Mouse (Mus musculus): ENCODE data around the gene Saa1. TPM values are rescaled to one million over a fixed set of nuclear protein-coding genes. Genes with fewer than 3 reads are reported as not detected.
"Not testable (repeated sequence)": the region's sequence is repeated elsewhere in the genome, so short reads cannot be mapped to it uniquely, and the experiment has no call there.

Saa1 gene
- polyA plus RNA-seq, 1 experiment: not detected

DNA sequence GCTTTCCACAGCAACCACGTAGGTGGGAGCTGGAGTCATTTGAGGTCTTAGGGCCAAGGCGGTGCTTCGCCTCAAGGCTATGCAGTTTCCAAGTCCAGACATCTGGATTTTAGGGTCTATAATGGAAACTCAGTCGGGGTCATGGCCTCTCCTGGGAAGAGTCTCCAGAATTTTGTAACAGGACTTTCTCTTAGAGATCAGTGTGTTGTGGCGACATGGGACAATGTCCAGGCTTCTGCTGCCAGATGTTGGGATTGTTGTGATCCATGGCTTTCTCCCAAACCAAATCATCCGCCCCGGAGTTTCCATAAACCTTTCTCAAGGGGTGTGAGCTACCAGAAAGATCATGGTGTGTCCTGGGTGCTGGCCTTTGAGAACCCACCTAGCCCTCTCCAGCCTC, 3.6 kb upstream of the Saa1 start:
- Histone ChIP-seq H3K27ac (ENCODE audit: insufficient read depth, low read length) (no peak overlapping the region), H3K4me1 (ENCODE audit: control insufficient read depth, insufficient read depth, low read length) (no peaks in the 10 kb centered on the region), H3K4me3 (ENCODE audit: insufficient read depth, low read length) (no peak overlapping the region)
- no peak for TF ChIP-seq CTCF (IDR thresholded peaks at IDR 0.05; ENCODE audit: extremely low read depth, insufficient read depth, low read length)
- no peak for TF ChIP-seq POLR2A (IDR thresholded peaks at IDR 0.05; ENCODE audit: extremely low read depth, insufficient read depth, low read length)

DNA sequence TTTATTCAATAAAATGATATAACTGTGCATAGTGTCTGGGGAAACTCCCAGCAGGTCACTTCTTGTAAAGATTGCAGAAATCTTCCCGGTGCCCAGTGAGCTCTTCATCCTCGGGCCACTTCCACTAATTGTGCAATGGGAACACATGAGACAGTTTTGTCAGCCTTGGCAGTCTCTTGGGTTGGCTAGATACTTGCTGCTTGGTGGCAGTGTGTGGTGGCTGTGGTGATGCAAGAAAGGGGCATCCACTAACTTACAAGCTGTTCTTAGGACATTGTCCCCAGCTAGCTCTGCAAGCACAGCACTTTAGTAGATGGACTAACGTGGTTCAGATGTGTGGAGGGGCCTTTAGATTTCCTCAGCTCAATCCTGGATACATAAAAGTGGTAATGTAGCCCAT, 3.0 kb upstream of the Saa1 start:
- TF ChIP-seq CTCF (IDR thresholded peaks at IDR 0.05; ENCODE audit: extremely low read depth, insufficient read depth, low read length): no peak
- TF ChIP-seq POLR2A (IDR thresholded peaks at IDR 0.05; ENCODE audit: extremely low read depth, insufficient read depth, low read length): no peak
- no peak overlapping the region for H3K27ac ChIP-seq (ENCODE audit: insufficient read depth, low read length)
- no peak overlapping the region for H3K4me3 ChIP-seq (ENCODE audit: insufficient read depth, low read length)
- no peaks in the 10 kb centered on the region for H3K4me1 ChIP-seq (ENCODE audit: control insufficient read depth, insufficient read depth, low read length)

DNA sequence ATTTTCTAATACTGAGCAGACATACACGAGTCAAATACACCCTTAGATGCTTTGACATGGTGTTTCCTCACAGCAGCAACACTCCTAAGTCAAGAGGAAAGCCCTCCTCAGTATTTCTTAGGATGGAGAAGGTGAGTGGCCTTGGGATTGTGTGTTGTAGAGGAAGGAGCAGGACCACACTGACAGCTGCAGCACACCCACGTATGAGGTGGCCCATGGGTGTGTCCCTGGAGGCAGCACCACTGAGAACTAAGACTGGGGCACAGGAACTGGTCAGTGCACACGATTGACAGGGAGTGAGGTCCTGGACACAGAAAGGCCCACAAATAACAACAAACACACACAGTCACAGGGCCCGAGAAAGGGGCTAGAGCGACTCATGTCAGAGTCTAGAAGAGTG, 2.7 kb downstream of the Saa1 start:
- not testable (repeated sequence) for H3K4me3 ChIP-seq (ENCODE audit: insufficient read depth, low read length); H3K4me1 ChIP-seq (ENCODE audit: control insufficient read depth, insufficient read depth, low read length)

DNA sequence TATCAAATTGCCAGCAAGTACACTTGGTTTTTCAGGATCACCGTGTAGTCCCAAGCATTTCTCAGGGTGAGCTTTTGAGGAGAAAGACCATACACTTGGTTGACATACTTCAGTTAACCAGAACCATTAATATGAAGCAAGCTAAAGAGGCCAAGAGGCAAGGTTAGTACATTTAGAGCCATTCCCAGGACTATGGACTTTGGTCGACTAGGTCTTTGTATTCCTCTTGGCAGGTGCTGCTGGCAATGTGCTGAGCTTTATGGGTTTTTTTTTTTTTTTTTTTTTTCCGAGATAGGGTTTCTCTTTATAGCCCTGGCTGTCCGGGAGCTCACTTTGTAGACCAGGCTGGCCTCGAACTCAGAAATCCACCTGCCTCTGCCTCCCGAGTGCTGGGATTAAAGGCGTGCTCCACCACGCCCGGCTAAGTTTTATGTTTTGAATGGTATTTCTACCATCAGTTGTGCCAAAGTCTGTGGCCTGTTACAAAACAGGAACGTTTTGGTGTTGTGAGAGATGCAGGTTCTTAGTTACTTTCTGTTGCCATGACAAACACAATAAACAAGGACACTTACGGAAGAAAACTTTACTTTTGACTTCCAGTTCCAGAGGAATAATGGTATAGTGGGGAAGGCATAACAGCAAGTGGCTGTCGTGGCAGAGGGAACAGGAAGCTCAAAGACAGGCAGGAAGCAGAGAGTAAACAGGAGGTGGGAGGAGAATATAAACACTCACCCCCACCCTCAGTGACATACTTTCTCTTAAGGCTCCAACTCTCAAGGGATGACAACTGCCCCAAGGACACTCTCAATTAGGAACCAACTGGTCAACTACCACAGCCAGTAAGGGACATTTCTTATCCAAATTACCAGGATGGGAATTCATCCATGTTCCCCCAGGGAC, 4.0 kb downstream of the Saa1 start:
- Histone ChIP-seq H3K4me1 (ENCODE audit: control insufficient read depth, insufficient read depth, low read length) (no peaks in the 10 kb centered on the region), H3K27ac (ENCODE audit: insufficient read depth, low read length) (no peak overlapping the region), H3K4me3 (ENCODE audit: insufficient read depth, low read length) (no peak overlapping the region)
- no peak for TF ChIP-seq POLR2A (IDR thresholded peaks at IDR 0.05; ENCODE audit: extremely low read depth, insufficient read depth, low read length)
- no peak for TF ChIP-seq CTCF (IDR thresholded peaks at IDR 0.05; ENCODE audit: extremely low read depth, insufficient read depth, low read length)

More for the DNA sequence above, 2.7 kb downstream of the Saa1 start:
- not testable (repeated sequence) for H3K27ac ChIP-seq (ENCODE audit: insufficient read depth, low read length)

DNA sequence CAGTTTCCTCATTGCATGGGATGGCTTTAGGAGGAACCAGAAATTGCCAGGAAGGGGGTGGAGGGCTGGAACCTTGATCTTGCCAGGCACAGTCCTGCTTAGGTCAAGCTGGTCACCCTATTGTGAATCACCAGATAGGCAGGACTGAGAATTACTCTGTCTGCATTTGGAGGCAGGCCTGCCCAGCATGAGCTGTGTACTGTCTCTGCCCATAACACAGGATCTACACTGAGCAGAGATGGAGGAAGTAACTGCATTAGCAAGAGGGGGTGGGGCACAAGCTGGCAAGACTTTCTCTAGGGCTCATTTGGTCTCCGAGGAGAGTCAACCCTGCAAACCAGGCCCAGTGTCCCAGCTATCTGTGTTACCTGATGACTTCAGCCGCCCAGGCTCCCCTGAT, 7.8 kb downstream of the Saa1 start:
- TF ChIP-seq POLR2A (IDR thresholded peaks at IDR 0.05; ENCODE audit: extremely low read depth, insufficient read depth, low read length): no peak
- no peak for TF ChIP-seq CTCF (IDR thresholded peaks at IDR 0.05; ENCODE audit: extremely low read depth, insufficient read depth, low read length)
- no peaks in the 10 kb centered on the region for H3K4me1 ChIP-seq (ENCODE audit: control insufficient read depth, insufficient read depth, low read length)
- no peak overlapping the region for H3K4me3 ChIP-seq (ENCODE audit: insufficient read depth, low read length)
- H3K27ac ChIP-seq (ENCODE audit: insufficient read depth, low read length): no peak overlapping the region

DNA sequence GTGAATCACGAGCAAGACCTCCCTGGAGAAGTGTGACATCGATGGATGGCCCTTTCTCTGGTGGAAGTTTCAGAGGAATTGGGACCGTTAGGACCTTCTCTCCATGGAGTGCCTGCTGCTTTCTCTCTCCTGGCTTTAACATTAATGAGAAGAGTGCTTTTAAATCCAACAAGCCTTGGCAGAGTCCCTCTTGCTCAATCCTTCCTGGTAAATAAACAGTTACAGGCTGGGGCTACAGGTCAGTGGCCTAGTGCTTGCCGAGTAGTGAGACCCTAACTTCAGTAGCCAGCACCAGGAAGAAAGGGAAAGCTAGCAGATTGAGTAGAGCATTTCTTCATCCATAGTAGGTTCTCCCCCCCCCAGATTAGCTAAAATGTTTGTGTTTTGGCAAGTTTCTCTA, 10.3 kb downstream of the Saa1 start, which contains the start of gene Saa4:
Gene Saa4 (minus strand): TSS at position 146 of the 400 bp plus-strand sequence.
- TF ChIP-seq POLR2A (IDR thresholded peaks at IDR 0.05; ENCODE audit: extremely low read depth, insufficient read depth, low read length) (no peak), CTCF (IDR thresholded peaks at IDR 0.05; ENCODE audit: extremely low read depth, insufficient read depth, low read length) (no peak)
- Histone ChIP-seq H3K27ac (ENCODE audit: insufficient read depth, low read length) (no peak within 1 kb of the TSS), H3K4me3 (ENCODE audit: insufficient read depth, low read length) (no peak within 1 kb of the TSS), H3K4me1 (ENCODE audit: control insufficient read depth, insufficient read depth, low read length) (no peaks in the 10 kb centered on the region; the same call in 1 of the 2 replicates)

DNA sequence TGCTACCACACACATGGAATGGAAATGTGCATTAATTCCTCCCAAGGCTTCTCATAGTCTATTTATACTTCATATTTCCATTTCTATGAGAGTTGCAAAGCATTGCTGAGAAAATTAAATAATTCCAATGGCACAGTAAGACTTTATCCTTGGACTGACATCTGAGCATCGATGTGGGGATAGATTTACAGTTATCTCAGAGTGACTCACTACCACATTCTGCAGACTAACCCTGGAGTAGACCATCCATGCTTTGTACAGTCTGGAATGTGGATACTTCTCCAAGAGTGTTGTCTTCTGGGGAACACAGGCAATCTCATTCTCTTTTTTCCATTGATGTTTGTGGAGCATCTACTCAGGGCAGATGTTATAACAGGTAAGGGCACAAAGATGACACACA, 15.2 kb downstream of the Saa1 start:
- peaks cover 5% of the 10 kb centered on the region; the same call in 1 of the 2 replicates for H3K4me1 ChIP-seq (ENCODE audit: control insufficient read depth, insufficient read depth, low read length)
- H3K4me3 ChIP-seq (ENCODE audit: insufficient read depth, low read length): no peak overlapping the region
- TF ChIP-seq CTCF (IDR thresholded peaks at IDR 0.05; ENCODE audit: extremely low read depth, insufficient read depth, low read length) (no peak), POLR2A (IDR thresholded peaks at IDR 0.05; ENCODE audit: extremely low read depth, insufficient read depth, low read length) (no peak)

DNA sequence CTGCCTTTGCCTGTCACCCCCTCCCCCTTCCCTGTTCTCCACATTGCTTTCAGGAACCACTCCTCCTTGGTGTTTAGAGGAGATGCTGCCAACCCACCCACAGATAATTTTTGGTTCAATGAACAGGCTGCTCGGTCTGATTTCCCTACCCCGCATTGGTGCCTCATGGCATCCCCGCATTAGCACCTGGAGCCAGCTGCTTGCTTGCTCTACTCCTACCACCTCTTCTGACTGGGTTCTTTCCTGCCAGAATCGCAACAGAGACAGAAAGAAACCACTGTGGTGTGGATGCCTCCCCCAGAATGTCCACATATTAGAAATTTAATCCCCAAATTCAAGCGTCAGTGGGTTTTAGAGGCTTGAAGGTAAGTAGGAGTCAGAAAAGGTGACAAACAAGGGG, 18.4 kb downstream of the Saa1 start:
- Histone ChIP-seq H3K4me3 (ENCODE audit: insufficient read depth, low read length) (no peak overlapping the region), H3K4me1 (ENCODE audit: control insufficient read depth, insufficient read depth, low read length) (peaks cover 6% of the 10 kb centered on the region; the same call in 1 of the 2 replicates), H3K27ac (ENCODE audit: insufficient read depth, low read length) (no peak overlapping the region)
- no peak for TF ChIP-seq POLR2A (IDR thresholded peaks at IDR 0.05; ENCODE audit: extremely low read depth, insufficient read depth, low read length)
- no peak for TF ChIP-seq CTCF (IDR thresholded peaks at IDR 0.05; ENCODE audit: extremely low read depth, insufficient read depth, low read length)

More for the DNA sequence above, 15.2 kb downstream of the Saa1 start:
- no peak overlapping the region for H3K27ac ChIP-seq (ENCODE audit: insufficient read depth, low read length)

DNA sequence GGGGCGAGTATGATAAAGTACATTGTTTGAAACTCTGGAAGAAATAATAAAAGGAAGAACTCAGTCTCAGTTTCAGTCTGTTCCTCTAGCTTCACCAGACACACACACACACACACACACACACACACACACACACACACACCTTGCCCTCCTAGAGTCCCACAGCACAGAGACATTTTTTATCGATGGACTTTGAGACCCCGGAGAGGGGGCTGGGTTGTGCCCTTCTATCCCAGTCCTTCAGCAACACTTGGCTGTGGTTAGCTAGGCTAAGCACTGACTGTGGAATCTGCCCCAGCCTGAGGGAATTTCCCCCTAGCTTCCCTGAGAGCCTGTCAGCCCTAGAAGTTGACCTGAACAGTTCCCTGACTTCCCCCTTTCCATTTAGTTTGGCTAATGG, 18.9 kb downstream of the Saa1 start:
- H3K4me1 ChIP-seq (ENCODE audit: control insufficient read depth, insufficient read depth, low read length): peaks cover 7% of the 10 kb centered on the region; the same call in 1 of the 2 replicates
- TF ChIP-seq CTCF (IDR thresholded peaks at IDR 0.05; ENCODE audit: extremely low read depth, insufficient read depth, low read length) (no peak), POLR2A (IDR thresholded peaks at IDR 0.05; ENCODE audit: extremely low read depth, insufficient read depth, low read length) (no peak)
- H3K27ac ChIP-seq (ENCODE audit: insufficient read depth, low read length): no peak overlapping the region

DNA sequence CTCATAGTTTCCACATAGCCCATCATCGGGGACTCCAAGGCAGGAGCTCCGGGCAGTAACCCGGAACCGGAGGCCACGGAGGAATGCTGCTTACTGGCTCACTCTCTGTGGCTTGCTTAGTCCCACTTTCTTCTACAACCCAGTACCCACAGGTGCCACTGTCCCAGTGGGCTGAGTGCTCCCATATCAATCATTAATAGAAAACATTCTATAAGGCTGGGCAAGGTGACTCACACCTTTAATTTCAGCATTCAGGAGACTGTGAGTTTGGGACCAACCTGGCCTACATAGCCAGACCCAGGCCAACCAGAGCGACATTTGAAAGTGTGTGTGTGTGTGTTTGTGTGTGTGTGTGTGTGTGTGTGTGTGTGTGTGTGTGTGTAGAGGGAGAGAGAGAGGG, 19.4 kb downstream of the Saa1 start:
- no peak for TF ChIP-seq CTCF (IDR thresholded peaks at IDR 0.05; ENCODE audit: extremely low read depth, insufficient read depth, low read length)
- no peak for TF ChIP-seq POLR2A (IDR thresholded peaks at IDR 0.05; ENCODE audit: extremely low read depth, insufficient read depth, low read length)
- Histone ChIP-seq H3K4me1 (ENCODE audit: control insufficient read depth, insufficient read depth, low read length) (peaks cover 7% of the 10 kb centered on the region; the same call in 1 of the 2 replicates), H3K4me3 (ENCODE audit: insufficient read depth, low read length) (no peak overlapping the region), H3K27ac (ENCODE audit: insufficient read depth, low read length) (no peak overlapping the region)

More for the DNA sequence above, 18.9 kb downstream of the Saa1 start:
- H3K4me3 ChIP-seq (ENCODE audit: insufficient read depth, low read length): no peak overlapping the region
